ENCODE assay signal across 21 mouse cellular contexts in the genomic region with DNA sequence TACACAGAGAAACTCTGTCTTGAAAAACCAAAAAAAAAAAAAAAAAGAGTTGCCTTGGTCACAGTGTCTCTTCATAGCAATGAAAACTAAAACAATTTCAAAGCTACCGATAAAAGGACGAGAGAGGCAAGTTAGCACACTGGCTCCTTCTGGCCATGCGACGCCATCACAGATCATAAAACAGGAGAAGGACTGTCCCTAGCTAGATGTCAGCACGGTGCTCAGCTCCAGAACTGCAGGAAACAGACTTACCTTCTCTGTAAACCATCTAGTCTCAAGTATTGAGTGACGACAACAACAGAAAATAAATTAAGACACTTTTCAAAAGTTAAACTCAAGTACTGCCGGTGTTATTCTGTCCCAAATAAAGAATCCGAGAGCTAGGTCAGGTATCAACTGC.
A peak's percentile ranks its signal among the peaks of the same experiment; 100 is the strongest.
DNase-seq lines count a peak whose midpoint lies in the region; ATAC-seq and TF ChIP-seq lines count a peak whose summit lies in the region.
"Had no signal": no experiment of that assay in that cellular context is flagged by ENCODE, and none has a peak within 500 bp of the region (broad histone marks: within the 10 kb centered on the region; RNA-seq: fewer than 3 reads in every experiment).

No protein-coding gene starts in this region.

- no peak overlapping the region for H3K27ac ChIP-seq in intestine, postnatal 0 days (ENCODE audit: low read depth, low read length)
- no peak overlapping the region for H3K27ac ChIP-seq in intestine, embryonic 15.5 days
- H3K27ac ChIP-seq in lung, postnatal 0 days (ENCODE audit: low read length) = no peak overlapping the region
- no peak overlapping the region for H3K27ac ChIP-seq in cerebellum, adult 2 months (ENCODE audit: insufficient read depth, low read length)
- H3K27ac ChIP-seq: embryonic facial prominence, embryonic 12.5 days; embryonic facial prominence, embryonic 15.5 days; gastrocnemius, adult 2 months; hindbrain, embryonic 12.5 days; hindbrain, embryonic 15.5 days had no signal

- ATAC-seq in intestine, postnatal 0 days = 0 out of 2 replicates have a peak, but pooled peaks have one; percentile 5
- ATAC-seq in intestine, embryonic 15.5 days = no peak
- no peak for ATAC-seq in lung, postnatal 0 days
- ATAC-seq: forebrain, embryonic 14.5 days; forebrain, postnatal 0 days had no signal

- no peak for DNase-seq in lung, postnatal 0 days (ENCODE audit: low spot score)
- DNase-seq in lung, postnatal 36 days = no peak
- DNase-seq in induced T-regulatory cell, adult 2 months (ENCODE audit: low read depth) = peak; percentile 46
- DNase-seq in spleen, postnatal 10 days (ENCODE audit: low spot score in 2 of 2) = no peak
- DNase-seq in cerebellum, adult 2 months = no peak
- DNase-seq: adrenal gland, postnatal 10 days; adrenal gland, postnatal 36 days; cerebellum, adult 18-20 months; cerebellum, adult 9-11 months; cerebellum, postnatal 25 days; forebrain, postnatal 0 days; gastrocnemius, adult 2 months; gastrocnemius, postnatal 14 days had no signal

- no peak overlapping the region for H3K9ac ChIP-seq in intestine, postnatal 0 days (ENCODE audit: low read depth, low read length)
- no peak overlapping the region for H3K9ac ChIP-seq in intestine, embryonic 15.5 days
- no peak overlapping the region for H3K9ac ChIP-seq in lung, postnatal 0 days (replicated peaks; ENCODE audit: low read depth)
- H3K9ac ChIP-seq: embryonic facial prominence, embryonic 12.5 days; embryonic facial prominence, embryonic 15.5 days; forebrain, postnatal 0 days; hindbrain, embryonic 12.5 days; hindbrain, embryonic 15.5 days had no signal

- H3K4me1 ChIP-seq in intestine, postnatal 0 days (replicated peaks; ENCODE audit: control insufficient read depth, insufficient read depth, low read length) = peaks cover 3% of the 10 kb centered on the region
- peaks cover 20% of the 10 kb centered on the region for H3K4me1 ChIP-seq in intestine, embryonic 15.5 days (replicated peaks)
- H3K4me1 ChIP-seq in lung, postnatal 0 days (ENCODE audit: insufficient read depth, low read depth, low read length) = peaks cover 13% of the 10 kb centered on the region; the same call in 1 of the 2 replicates
- H3K4me1 ChIP-seq in cerebellum, adult 2 months (ENCODE audit: control insufficient read depth, insufficient read depth, low read length) = peaks cover 6% of the 10 kb centered on the region

- 67% methylated on average over 8 of the region's 8 CpGs for WGBS in intestine, postnatal 0 days
- 65% methylated on average over 8 of the region's 8 CpGs for WGBS in intestine, embryonic 15.5 days
- 65% methylated on average over 8 of the region's 8 CpGs for whole genome bisulfite sequencing in lung, postnatal 0 days
- WGBS in cerebellum, adult 2 months = 94% methylated on average over 8 of the region's 8 CpGs

- no peak overlapping the region for H3K4me2 ChIP-seq in intestine, postnatal 0 days (replicated peaks; ENCODE audit: low read depth)
- no peak overlapping the region for H3K4me2 ChIP-seq in intestine, embryonic 15.5 days (replicated peaks)
- H3K4me2 ChIP-seq in lung, postnatal 0 days (replicated peaks; ENCODE audit: low read depth, low read length) = no peak overlapping the region
- H3K4me2 ChIP-seq: embryonic facial prominence, embryonic 12.5 days; embryonic facial prominence, embryonic 15.5 days; heart, embryonic 11.5 days; hindbrain, embryonic 12.5 days; hindbrain, embryonic 15.5 days had no signal

- H3K4me3 ChIP-seq in intestine, postnatal 0 days (ENCODE audit: low read depth, low read length) = no peak overlapping the region
- H3K4me3 ChIP-seq in intestine, embryonic 15.5 days (replicated peaks) = no peak overlapping the region
- H3K4me3 ChIP-seq in lung, postnatal 0 days (ENCODE audit: low read depth, low read length) = no peak overlapping the region
- H3K4me3 ChIP-seq in cerebellum, adult 2 months (replicated peaks; ENCODE audit: insufficient read depth, low read depth, low read length) = no peak overlapping the region
- H3K4me3 ChIP-seq: embryonic facial prominence, embryonic 12.5 days; embryonic facial prominence, embryonic 15.5 days; gastrocnemius, adult 2 months; hindbrain, embryonic 12.5 days; hindbrain, embryonic 15.5 days had no signal

- H3K27me3 ChIP-seq in intestine, postnatal 0 days (replicated peaks; ENCODE audit: control insufficient read depth, insufficient read depth, low read length) = no peaks in the 10 kb centered on the region
- H3K27me3 ChIP-seq in intestine, embryonic 15.5 days (replicated peaks) = no peaks in the 10 kb centered on the region
- no peaks in the 10 kb centered on the region for H3K27me3 ChIP-seq in lung, postnatal 0 days (replicated peaks; ENCODE audit: insufficient read depth, low read length)
- no peaks in the 10 kb centered on the region for H3K27me3 ChIP-seq in cerebellum, adult 2 months (ENCODE audit: control insufficient read depth, insufficient read depth, low read length)
- H3K27me3 ChIP-seq: embryonic facial prominence, embryonic 12.5 days; hindbrain, embryonic 12.5 days; hindbrain, embryonic 15.5 days had no signal

- H3K9me3 ChIP-seq in intestine, postnatal 0 days (ENCODE audit: control insufficient read depth) = no peaks in the 10 kb centered on the region
- H3K9me3 ChIP-seq in intestine, embryonic 15.5 days = no peaks in the 10 kb centered on the region
- no peaks in the 10 kb centered on the region for H3K9me3 ChIP-seq in lung, postnatal 0 days (ENCODE audit: low read length)
- H3K9me3 ChIP-seq: embryonic facial prominence, embryonic 15.5 days; hindbrain, embryonic 15.5 days had no signal

- no peak for TF ChIP-seq POLR2A in cerebellum, adult 2 months (IDR thresholded peaks at IDR 0.05; ENCODE audit: borderline replicate concordance, insufficient read depth, low read length)

- no peak for TF ChIP-seq EP300 in lung, postnatal 0 days (IDR thresholded peaks at IDR 0.05)

- TF ChIP-seq CTCF in intestine, postnatal 0 days (IDR thresholded peaks at IDR 0.05; ENCODE audit: low read depth) = peak; percentile 23; the same call in 1 of the 2 replicates
- 0 out of 2 replicates have a peak, but pooled peaks have one; percentile 27 for TF ChIP-seq CTCF in lung, postnatal 0 days (IDR thresholded peaks at IDR 0.05)
- no peak for TF ChIP-seq CTCF in cerebellum, adult 2 months (IDR thresholded peaks at IDR 0.05; ENCODE audit: borderline replicate concordance, insufficient read depth, low read depth, low read length)

- no peaks in the 10 kb centered on the region for H3K36me3 ChIP-seq in intestine, postnatal 0 days (ENCODE audit: control insufficient read depth, insufficient read depth)
- no peaks in the 10 kb centered on the region for H3K36me3 ChIP-seq in intestine, embryonic 15.5 days
- no peaks in the 10 kb centered on the region for H3K36me3 ChIP-seq in lung, postnatal 0 days (ENCODE audit: insufficient read depth, low read length)
- H3K36me3 ChIP-seq: embryonic facial prominence, embryonic 12.5 days; embryonic facial prominence, embryonic 15.5 days; hindbrain, embryonic 12.5 days; hindbrain, embryonic 15.5 days had no signal
